Mouse (Mus musculus): ENCODE results near the gene Mmp20. TPM values are rescaled to one million over a fixed set of nuclear protein-coding genes. Genes with fewer than 3 reads are reported as not detected.

Gene Mmp20
- not detected in 2 replicates for total RNA-seq (2023)

DNA sequence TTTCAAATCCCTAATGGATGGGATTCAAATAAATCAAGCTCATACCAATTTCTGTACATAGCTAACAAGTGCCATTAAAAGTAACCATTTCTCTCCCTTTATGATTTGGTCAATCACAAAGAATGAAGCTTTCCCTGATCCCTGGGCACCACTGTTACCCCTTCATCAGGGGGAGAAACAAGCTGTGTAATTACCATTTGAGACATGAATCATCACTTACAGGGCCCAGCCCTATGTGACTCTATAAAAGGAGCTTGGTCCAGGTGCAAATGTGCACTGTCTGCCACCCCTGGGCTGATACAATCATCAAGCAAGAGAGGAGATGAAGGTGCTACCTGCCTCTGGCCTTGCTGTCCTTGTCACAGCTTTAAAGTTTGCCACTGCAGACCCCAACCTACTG lies at the start of gene Mmp20:
Gene Mmp20 (plus strand): TSS at position 301 of the 400 bp plus-strand sequence.

DNA sequence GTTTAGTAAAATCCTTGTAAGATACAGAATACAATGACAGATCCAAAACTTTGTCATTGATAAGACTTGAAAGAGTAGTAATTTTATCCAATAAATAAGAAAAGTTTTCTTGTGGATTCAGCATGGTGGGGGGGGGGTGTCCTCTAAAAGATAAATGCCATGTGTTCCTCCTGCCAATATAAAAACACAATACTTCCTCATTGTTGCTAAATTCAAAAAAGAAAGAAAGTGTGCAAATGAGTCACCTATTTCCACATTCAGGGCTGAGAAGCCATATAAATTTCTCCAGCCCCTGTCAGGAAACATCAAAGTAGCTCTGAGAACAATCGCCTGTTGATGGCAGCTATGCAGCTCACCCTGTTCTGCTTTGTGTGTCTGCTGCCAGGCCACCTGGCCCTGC lies 63.8 kb downstream of the Mmp20 start, which contains the start of gene Mmp7:
Gene Mmp7 (plus strand): TSS at position 301 of the 400 bp plus-strand sequence.

Other genes with a start within 250 kb of the Mmp20 start
- not detected in 2 replicates for gene Mmp1b, start 240.2 kb upstream of the Mmp20 start, total RNA-seq (2023)
- gene Mmp3, start 182.4 kb upstream of the Mmp20 start, total RNA-seq (2023): not detected in 2 replicates
- not detected in 2 replicates for gene Mmp10, start 125.9 kb upstream of the Mmp20 start, total RNA-seq (2023)
- gene Mmp8, start 69.8 kb upstream of the Mmp20 start, total RNA-seq (2023): 1,157 and 1,296 TPM in 2 replicates
- gene Mmp27, start 56.8 kb upstream of the Mmp20 start, total RNA-seq (2023): 4.6 and 5.1 TPM in 2 replicates
- not detected in 2 replicates for gene Mmp7, start 63.9 kb downstream of the Mmp20 start, total RNA-seq (2023)
- 57.3 and 58.4 TPM in 2 replicates for gene Tmem123, start 135.8 kb downstream of the Mmp20 start, total RNA-seq (2023)
- 57.5 and 65.8 TPM in 2 replicates for gene Birc2, start 208.8 kb downstream of the Mmp20 start, total RNA-seq (2023)
- 199 and 261 TPM in 2 replicates for gene Birc3, start 245.0 kb downstream of the Mmp20 start, total RNA-seq (2023)

All from neutrophil, adult 65 days (primary cell).